Mouse (Mus musculus) kidney, embryonic 16.5 days (tissue): Measurements from ENCODE around the gene Il4i1. TPM values are rescaled to one million over a fixed set of nuclear protein-coding genes. Genes with fewer than 3 reads are reported as not detected.

Experiments used
- ATAC-seq: fragments of 200-750 bp; cut with Nextera tagmentation; 2 replicates; pipeline ENCODE4 v1.8.0; 2017; ENCODE audit warnings: moderate TSS enrichment; ENCODE audit not compliant: low FRiP score, low TSS enrichment
- H3K27ac ChIP-seq: fragments of 300-500 bp; sonication (generic); 2 replicates; pipeline ENCODE4 v1.5.1; 2014; ENCODE audit warnings: low read length
- H3K27me3 ChIP-seq: fragments of 300-500 bp; sonication (generic); 2 replicates; pipeline ENCODE4 v1.6.1; 2014; ENCODE audit warnings: low read length, control low read depth, mixed read lengths; ENCODE audit not compliant: insufficient read depth
- H3K36me3 ChIP-seq: fragments of 300-500 bp; sonication (generic); 2 replicates; pipeline ENCODE4 v1.6.1; 2014; ENCODE audit warnings: low read length, control low read depth, mixed read lengths; ENCODE audit not compliant: insufficient read depth
- H3K4me1 ChIP-seq: fragments of 300-500 bp; sonication (generic); 2 replicates; pipeline ENCODE4 v1.6.1; 2014; ENCODE audit warnings: low read length, control low read depth, mixed read lengths; ENCODE audit not compliant: insufficient read depth
- H3K4me2 ChIP-seq: fragments of 300-500 bp; sonication (generic); replicated peaks from 2 replicates; pipeline ENCODE4 v1.6.1; 2014; ENCODE audit warnings: low read depth, low read length
- H3K4me3 ChIP-seq: fragments of 300-500 bp; sonication (generic); 2 replicates; pipeline ENCODE4 v1.5.1; 2014; ENCODE audit warnings: mild to moderate bottlenecking, low read length
- H3K9ac ChIP-seq: fragments of 300-500 bp; sonication (generic); replicated peaks from 2 replicates; pipeline ENCODE4 v1.6.1; 2014; ENCODE audit warnings: low read length
- H3K9me3 ChIP-seq: fragments of 300-500 bp; sonication (generic); 2 replicates; pipeline ENCODE4 v1.6.1; 2016; ENCODE audit warnings: low read length, control low read depth
- WGBS: fragments of 180-500 bp; shearing (Covaris S2); extraction: QIAGEN DNeasy Blood & Tissue Kit; methylation state at CpG from one replicate; pipeline ENCODE4 v1.1.7; 2014; 5-methylcytosine and 5-hydroxymethylcytosine counted together
- microRNA counts: library from miRNA; unstranded; fragments of <30 nt; microRNA quantifications from one replicate; lab custom pipeline; 2016
- microRNA-seq: library from miRNA; unstranded; fragments of <30 nt; microRNA quantifications from one replicate; pipeline ENCODE4, GENCODE M21; 2016
- polyA plus RNA-seq: library from polyadenylated mRNA; unstranded; fragments of >200 nt; fragmentation: Nextera tagmentation; extraction: Ambion mirVana; gene quantifications from 2 replicates; pipeline ENCODE4 v1.2.1, GENCODE M21; 2015

Gene Il4i1
- polyA plus RNA-seq, 1 experiment from 2014 or later, result 1.1 TPM

DNA sequence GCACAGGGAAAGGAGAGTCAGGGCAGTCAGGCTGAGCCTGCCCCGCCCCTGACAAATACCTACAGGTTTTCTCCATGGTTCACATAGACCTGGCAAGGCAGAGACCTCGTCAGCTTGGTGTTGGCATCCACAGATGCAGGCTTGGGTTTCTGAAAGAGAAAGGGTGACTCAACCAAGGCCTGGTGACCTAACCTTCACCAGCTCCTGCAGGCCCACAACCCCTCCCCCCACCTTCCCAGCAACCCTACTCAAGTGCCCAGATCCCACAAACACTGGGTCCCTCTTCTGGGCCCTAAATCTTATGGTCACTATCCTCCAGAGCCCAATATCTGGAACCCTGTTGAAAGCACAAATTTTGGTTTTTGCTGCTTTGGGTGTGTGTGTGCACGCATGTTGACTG lies 66.8 kb downstream of the Il4i1 start:
- Histone ChIP-seq H3K4me3 (no peak overlapping the region), H3K4me2 (no peak overlapping the region), H3K36me3 (peaks cover 78% of the 10 kb centered on the region), H3K9me3 (no peaks in the 10 kb centered on the region), H3K27ac (no peak overlapping the region), H3K4me1 (0 out of 2 replicates have a peak, but pooled peaks cover 6% of the 10 kb centered on the region), H3K27me3 (no peaks in the 10 kb centered on the region), H3K9ac (no peak overlapping the region)
- ATAC-seq, result no peak
- 94% methylated on average over 3 of the region's 3 CpGs for WGBS

DNA sequence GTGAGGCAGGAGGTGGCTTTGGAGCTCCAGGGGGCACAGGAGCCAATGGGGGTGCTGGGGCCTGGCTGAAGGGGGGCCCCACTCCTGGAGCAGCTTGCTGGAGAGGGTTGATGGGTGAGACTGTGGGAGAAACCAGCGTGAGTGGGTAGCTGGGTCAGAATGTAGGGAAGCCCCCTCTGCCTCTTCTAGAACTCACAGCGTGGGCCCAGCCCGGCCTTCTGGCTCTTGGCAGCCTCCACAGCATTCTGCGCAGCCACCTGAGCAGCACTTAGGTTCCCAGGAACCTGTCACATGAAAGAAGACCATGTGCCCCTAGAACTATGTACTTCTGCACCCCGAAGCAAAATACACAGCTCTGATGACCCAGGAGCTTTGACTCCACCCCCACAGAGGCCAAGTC lies 68.5 kb downstream of the Il4i1 start:
- WGBS, result 97% methylated on average over 5 of the region's 5 CpGs
- peaks cover 16% of the 10 kb centered on the region for H3K4me1 ChIP-seq
- H3K9me3 ChIP-seq, result no peaks in the 10 kb centered on the region
- ATAC-seq, result no peak
- no peak overlapping the region for H3K4me3 ChIP-seq
- H3K27me3 ChIP-seq, result no peaks in the 10 kb centered on the region
- no peak overlapping the region for H3K27ac ChIP-seq
- H3K4me2 ChIP-seq, result no peak overlapping the region
- H3K9ac ChIP-seq, result no peak overlapping the region
- peaks cover 73% of the 10 kb centered on the region for H3K36me3 ChIP-seq

DNA sequence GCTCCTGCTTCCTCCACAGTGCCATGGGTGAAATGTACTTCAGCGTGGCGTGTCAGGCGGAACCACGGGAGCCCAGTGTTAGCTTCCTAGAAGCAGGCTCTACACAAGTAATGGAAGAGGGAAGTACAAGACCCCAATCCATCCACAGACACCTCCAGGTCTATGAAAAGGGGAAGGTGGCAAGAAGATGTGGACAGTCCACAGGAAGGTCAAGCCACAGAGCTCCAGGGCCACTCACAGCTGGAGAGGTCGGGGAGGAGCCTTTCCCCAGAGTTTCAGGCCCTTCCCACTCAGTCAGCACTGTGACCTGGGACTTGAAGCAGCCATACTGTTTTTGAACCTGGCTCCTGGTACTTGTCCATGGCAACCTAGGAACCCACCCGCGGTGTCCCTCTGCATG lies 70.8 kb downstream of the Il4i1 start:
- no peaks in the 10 kb centered on the region for H3K27me3 ChIP-seq
- H3K4me1 ChIP-seq, result peaks cover 30% of the 10 kb centered on the region
- ATAC-seq, result no peak
- no peaks in the 10 kb centered on the region for H3K9me3 ChIP-seq
- WGBS, result 84% methylated on average over 7 of the region's 7 CpGs
- H3K4me3 ChIP-seq, result no peak overlapping the region
- no peak overlapping the region for H3K4me2 ChIP-seq
- 0 out of 2 replicates have a peak overlapping the region, but pooled peaks have one; percentile 25 for H3K27ac ChIP-seq
- H3K36me3 ChIP-seq, result peaks cover 52% of the 10 kb centered on the region
- no peak overlapping the region; the same call in 1 of the 2 replicates for H3K9ac ChIP-seq

DNA sequence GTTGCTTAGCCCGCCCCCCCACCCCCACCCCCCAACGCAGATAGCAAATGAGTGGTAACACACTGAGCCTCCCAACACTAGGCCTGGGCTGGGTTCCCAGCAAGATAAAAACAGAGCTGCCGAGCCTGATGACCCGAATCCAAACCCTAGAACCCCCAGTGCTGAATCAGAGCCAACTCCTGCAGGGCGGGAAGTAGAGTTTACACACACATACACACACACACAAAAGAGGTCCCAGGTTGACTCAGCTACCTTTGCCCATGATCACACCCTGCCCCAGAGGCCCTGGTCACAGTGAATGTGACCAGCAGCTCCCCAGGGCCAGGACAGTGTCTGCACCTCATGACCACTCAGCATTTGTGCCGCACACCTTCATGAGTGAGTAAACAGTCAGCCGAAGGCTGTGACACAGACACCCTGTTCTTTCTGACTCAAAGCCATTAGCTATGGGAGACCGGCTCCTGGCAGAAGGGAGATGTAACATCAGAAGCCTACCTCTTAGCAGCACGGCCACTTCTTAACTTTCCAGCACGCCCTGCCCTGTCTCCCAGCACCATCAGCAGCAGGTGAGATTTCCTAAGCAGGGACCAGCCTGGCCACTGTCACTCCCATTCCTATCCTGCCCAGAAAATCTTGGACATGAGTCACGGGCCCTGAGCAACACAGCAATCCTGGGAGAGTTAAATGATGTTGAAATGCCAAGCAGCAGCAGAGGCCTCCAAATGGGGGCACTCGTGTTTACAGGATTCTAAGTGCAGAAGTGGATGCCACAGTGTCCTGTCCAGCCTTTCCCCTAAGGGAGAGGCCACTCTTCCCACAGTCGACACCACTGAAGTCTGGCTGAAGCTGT lies 72.3 kb downstream of the Il4i1 start:
- H3K9ac ChIP-seq, result no peak overlapping the region
- no peak overlapping the region for H3K4me2 ChIP-seq
- no peak overlapping the region for H3K4me3 ChIP-seq
- H3K4me1 ChIP-seq, result peaks cover 36% of the 10 kb centered on the region
- H3K9me3 ChIP-seq, result no peaks in the 10 kb centered on the region
- H3K27ac ChIP-seq, result 0 out of 2 replicates have a peak overlapping the region, but pooled peaks have one; percentile 24
- H3K36me3 ChIP-seq, result peaks cover 39% of the 10 kb centered on the region
- no peak for ATAC-seq
- no peaks in the 10 kb centered on the region for H3K27me3 ChIP-seq
- WGBS, result 83% methylated on average over 13 of the region's 13 CpGs

DNA sequence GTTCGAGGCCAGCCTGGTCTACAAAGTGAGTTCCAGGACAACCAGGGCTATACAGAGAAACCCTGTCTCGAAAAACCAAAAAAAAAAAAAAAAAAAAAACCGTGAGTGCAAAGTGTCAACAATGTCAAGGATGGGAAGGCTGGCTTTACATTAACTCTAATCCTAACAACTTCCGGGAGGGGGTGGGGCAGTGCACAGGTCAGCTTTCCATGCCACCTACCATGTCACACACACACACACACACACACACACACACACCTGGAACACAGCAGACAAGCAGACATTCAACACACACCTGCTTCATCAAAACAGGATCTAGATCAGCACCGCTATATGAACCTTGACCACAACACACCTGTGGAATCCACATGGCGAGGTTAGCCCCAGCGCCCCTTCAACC lies 74.0 kb downstream of the Il4i1 start:
- H3K36me3 ChIP-seq, result peaks cover 24% of the 10 kb centered on the region

More for the DNA sequence above, 74.0 kb downstream of the Il4i1 start:
- 78% methylated on average over 6 of the region's 7 CpGs for WGBS
- peaks cover 42% of the 10 kb centered on the region for H3K4me1 ChIP-seq
- H3K27me3 ChIP-seq, result no peaks in the 10 kb centered on the region
- H3K9me3 ChIP-seq, result no peaks in the 10 kb centered on the region
- ATAC-seq, result no peak
- H3K4me2 ChIP-seq, result 0 out of 2 replicates have a peak overlapping the region, but pooled peaks have one; percentile 11
- no peak overlapping the region for H3K4me3 ChIP-seq
- H3K9ac ChIP-seq, result no peak overlapping the region
- no peak overlapping the region for H3K27ac ChIP-seq

MicroRNAs within 50 kb of the gene (microRNA counts, 519-probe panel; counts per million panel counts)
- microRNA mmu-miR-707 (lab: Ali Mortazavi, UCI), result 104 counts per million, percentile 35 among the panel's probes with 10 or more counts

Small RNA genes within 50 kb of the gene (microRNA-seq; reads per million reads assigned to microRNA genes)
- not detected for gene Mir707

Other genes with a start within 250 kb of the Il4i1 start
- 70.0 and 83.8 TPM in 2 replicates for gene Napsa, start 244.0 kb upstream of the Il4i1 start, polyA plus RNA-seq
- gene Kcnc3, start 225.7 kb upstream of the Il4i1 start, polyA plus RNA-seq, result 0.11 and 0.14 TPM in 2 replicates
- 1.7 and 2.0 TPM in 2 replicates for gene Myh14, start 145.5 kb upstream of the Il4i1 start, polyA plus RNA-seq
- not detected in 2 replicates for gene Izumo2, start 107.6 kb upstream of the Il4i1 start, polyA plus RNA-seq
- gene Vrk3, start 68.0 kb upstream of the Il4i1 start, polyA plus RNA-seq, result 54.5 and 54.9 TPM in 2 replicates
- gene Zfp473, start 65.3 kb upstream of the Il4i1 start, polyA plus RNA-seq, result 2.1 and 2.6 TPM in 2 replicates
- 99.9 and 105 TPM in 2 replicates for gene Nup62, start 299 bp upstream of the Il4i1 start, polyA plus RNA-seq
- gene Atf5, start 271 bp downstream of the Il4i1 start, polyA plus RNA-seq, result 3.5 and 4.3 TPM in 2 replicates
- 117 and 126 TPM in 2 replicates for gene Akt1s1, start 32.6 kb downstream of the Il4i1 start, polyA plus RNA-seq
- 93.9 and 94.9 TPM in 2 replicates for gene Tbc1d17, start 32.7 kb downstream of the Il4i1 start, polyA plus RNA-seq
- gene Pnkp, start 40.8 kb downstream of the Il4i1 start, polyA plus RNA-seq, result 38.7 and 40.4 TPM in 2 replicates
- 371 and 404 TPM in 2 replicates for gene Ptov1, start 53.4 kb downstream of the Il4i1 start, polyA plus RNA-seq
- gene Med25, start 76.3 kb downstream of the Il4i1 start, polyA plus RNA-seq, result 136 and 149 TPM in 2 replicates
- gene Fuz, start 79.7 kb downstream of the Il4i1 start, polyA plus RNA-seq, result 27.7 and 28.4 TPM in 2 replicates
- 72.9 and 75.3 TPM in 2 replicates for gene Ap2a1, start 113.1 kb downstream of the Il4i1 start, polyA plus RNA-seq
- gene Tsks, start 126.8 kb downstream of the Il4i1 start, polyA plus RNA-seq, result 0.10 and 0.24 TPM in 2 replicates
- 22.4 and 23.8 TPM in 2 replicates for gene Cpt1c, start 158.5 kb downstream of the Il4i1 start, polyA plus RNA-seq
- 681 and 701 TPM in 2 replicates for gene Prmt1, start 170.2 kb downstream of the Il4i1 start, polyA plus RNA-seq
- 109 TPM in 2 replicates for gene Irf3, start 181.3 kb downstream of the Il4i1 start, polyA plus RNA-seq
- gene Bcl2l12, start 182.3 kb downstream of the Il4i1 start, polyA plus RNA-seq, result 56.1 and 61.9 TPM in 2 replicates
- 30.6 and 36.4 TPM in 2 replicates for gene Scaf1, start 200.0 kb downstream of the Il4i1 start, polyA plus RNA-seq
- gene Rras, start 201.6 kb downstream of the Il4i1 start, polyA plus RNA-seq, result 42.9 and 44.1 TPM in 2 replicates
- 12.9 and 13.8 TPM in 2 replicates for gene Prr12, start 236.5 kb downstream of the Il4i1 start, polyA plus RNA-seq
- 85.2 and 86.3 TPM in 2 replicates for gene Nosip, start 246.0 kb downstream of the Il4i1 start, polyA plus RNA-seq
- gene Prrg2, start 246.3 kb downstream of the Il4i1 start, polyA plus RNA-seq, result 42.4 and 44.9 TPM in 2 replicates